Mouse (Mus musculus) forelimb bud, embryonic 11.5 days (tissue): ENCODE data around the gene Tmem88b.
"Not testable (repeated sequence)": the region's sequence is repeated elsewhere in the genome, so short reads cannot be mapped to it uniquely, and the experiment has no call there.

Source experiments
- DNase-seq: peaks from one replicate; pipeline ENCODE4 v3.0.0-alpha.2; 2012; ENCODE audit warnings: low read depth, low spot score

The Tmem88b gene

DNA sequence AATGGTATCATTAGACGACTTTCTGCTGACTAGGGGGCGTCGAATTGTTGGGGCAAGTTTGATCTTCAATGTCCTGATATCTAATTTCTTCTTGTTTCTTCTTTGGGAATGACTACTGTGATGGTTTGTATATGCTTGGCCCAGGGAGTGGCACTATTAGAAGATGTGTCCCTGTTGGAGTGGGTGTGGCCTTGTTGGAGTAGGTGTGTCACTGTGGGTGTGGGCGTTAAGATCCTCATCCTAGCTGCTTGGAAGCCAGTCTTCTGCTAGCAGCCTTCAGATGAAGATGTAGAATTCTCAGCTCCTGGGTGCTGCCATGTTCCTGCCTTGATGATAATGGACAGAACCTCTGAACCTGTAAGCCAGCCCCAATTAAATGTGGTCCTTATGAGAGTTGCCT lies 3.2 kb upstream of the Tmem88b start:
- DNase-seq, result not testable (repeated sequence)

DNA sequence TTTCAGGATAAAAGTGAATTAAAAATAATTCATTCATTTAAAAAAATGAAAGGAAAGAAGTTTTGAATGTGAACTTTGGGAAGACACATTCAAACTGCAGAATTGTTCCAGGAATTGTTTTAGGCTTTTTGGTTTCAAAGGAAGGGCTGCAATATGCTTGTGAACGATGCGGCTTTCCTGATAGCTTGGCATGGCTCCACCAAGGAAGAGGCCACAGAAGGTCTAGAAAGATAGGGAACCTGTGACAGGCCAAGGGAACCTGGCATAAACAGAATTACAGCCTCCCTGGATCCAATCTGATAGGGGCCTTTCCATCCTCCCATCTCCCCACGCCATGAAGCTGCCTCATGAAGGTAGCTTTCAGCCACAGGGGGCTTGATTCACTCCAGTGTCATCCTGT lies 2.6 kb upstream of the Tmem88b start:
- DNase-seq, result no peak

DNA sequence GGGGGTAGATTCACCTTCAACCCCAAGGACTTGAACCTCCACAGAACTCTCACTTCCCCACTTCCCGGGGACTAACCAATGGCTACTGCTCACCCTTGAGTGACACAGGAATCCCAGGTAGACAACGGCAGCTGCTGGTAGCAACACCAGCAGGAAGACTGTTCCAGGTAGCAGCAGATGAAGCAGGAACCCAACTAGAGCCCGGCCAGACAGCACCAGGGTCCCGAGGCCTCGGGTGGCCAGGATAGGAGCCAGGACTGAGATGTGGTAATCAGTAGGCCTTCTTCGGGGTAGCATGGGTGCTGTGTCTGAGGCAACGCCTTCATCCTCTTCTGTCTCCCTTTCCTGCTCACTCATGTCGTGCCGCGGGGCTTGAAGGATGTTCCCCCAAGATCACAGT lies 428 bp downstream of the Tmem88b start:
- no peak for DNase-seq

DNA sequence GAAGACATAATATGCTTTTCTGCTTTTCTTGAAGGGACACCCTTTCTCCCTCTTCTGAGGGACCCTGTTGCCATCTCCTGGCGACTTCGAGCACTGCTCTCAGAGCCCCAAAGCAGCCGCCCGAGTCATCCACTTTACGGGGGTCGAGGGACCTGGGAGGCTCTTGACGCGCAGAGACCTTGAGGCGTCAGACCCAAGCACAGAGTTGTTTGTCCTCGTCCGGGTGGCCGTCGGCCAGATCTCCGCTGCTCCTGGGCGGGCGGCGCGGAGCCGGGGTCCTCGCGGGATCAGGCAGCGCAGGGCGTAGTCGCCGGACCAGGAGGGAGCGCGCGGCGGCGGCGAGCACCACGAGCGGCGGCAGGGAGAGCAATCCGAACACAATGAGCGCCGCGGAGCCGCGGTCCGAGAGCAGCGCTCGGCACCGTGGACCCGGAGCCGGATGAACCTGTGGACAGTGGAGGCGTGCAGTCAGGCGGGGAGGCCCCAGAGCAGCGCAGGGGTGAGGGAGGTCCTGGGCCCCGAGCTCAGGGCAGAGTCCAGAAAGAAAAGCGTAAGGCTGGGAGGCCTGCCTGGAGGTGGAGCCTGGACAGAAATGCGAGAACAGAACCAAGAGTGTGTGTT lies 1.5 kb downstream of the Tmem88b start:
- peak; percentile 74 for DNase-seq

DNA sequence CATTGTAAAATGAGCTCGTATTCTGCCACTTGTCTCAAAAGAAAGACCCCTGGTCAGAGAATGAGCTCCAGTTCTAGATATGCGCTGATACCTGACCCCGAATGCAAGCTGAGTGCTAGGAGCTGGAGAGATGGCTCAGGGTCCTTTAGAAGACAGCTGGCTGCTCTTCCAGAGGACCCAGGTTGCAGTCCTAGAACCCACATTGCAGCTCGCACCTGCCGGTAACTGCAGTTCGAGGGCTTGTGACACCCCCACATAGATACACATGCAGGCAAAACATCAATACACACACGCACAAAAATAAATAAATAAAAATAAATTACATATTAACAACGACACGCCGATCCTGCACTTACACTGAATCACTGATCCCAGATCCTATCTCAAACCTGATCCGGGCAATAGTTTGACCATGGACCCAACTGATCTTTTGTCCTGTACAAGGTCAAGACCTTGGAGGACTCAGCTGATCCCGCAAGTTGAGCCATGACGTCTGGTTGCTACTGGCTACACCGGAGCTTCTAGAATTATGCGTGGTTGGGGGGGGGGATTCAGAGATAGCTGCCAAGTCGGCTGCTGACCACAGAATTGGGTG lies 2.1 kb downstream of the Tmem88b start:
- no peak for DNase-seq

DNA sequence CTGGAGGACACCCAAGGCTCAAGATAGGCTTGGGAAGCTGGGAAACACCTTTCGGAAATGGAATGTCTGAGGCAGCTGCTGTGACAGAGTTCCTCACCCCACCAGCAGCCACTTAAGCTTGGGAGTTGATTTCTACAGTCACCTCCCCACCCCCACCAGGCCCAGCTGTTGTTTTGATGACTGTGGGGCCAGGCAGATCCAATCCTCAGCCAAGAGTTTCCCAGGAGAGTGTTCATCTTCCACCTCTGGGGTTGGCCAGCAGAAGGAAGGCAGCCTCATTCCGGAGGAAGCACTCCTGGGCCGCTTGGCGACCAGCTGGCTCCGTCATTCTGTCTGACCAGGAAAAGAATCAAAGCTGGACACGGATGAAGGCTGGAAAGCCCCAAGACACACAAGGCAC lies 4.8 kb downstream of the Tmem88b start:
- peak; percentile 45 for DNase-seq

DNA sequence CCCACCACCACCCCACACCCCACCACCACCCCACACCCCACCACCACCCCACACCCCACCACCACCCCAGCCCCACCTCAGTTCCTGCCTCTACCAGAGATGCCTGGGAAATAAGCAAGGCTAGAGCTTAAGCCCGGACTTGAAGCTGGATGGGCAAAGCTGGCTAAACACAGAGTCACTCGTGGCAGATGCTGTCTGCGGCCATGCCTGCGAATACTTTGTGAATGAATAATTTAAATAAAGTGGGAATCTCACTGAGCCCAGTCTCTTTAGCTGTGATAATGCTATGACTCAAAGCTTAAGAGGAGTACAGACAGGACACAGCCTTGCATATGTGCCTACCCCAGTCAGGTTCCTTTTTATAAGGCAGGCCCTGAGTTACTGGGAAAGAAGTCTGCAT lies 6.2 kb downstream of the Tmem88b start:
- DNase-seq, result no peak

DNA sequence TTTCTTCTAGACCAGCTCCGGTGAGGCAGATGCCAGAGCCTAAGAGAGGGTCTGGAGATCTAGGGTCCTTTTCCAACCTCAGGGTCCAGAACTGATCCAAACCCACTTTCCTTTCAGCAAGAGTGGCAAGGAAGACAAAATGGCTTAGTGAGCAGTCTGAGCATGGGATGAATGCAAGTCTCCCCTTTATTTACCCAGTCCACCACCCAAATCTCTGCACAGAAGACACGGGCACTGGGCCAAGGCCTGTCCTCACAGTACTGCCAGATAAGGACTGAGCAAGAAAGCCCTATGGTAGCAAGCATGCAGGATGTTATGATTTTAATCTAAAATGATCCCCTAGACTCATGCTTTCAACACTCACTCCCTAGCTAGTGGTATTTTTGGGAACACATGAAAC lies 7.9 kb downstream of the Tmem88b start:
- no peak for DNase-seq

DNA sequence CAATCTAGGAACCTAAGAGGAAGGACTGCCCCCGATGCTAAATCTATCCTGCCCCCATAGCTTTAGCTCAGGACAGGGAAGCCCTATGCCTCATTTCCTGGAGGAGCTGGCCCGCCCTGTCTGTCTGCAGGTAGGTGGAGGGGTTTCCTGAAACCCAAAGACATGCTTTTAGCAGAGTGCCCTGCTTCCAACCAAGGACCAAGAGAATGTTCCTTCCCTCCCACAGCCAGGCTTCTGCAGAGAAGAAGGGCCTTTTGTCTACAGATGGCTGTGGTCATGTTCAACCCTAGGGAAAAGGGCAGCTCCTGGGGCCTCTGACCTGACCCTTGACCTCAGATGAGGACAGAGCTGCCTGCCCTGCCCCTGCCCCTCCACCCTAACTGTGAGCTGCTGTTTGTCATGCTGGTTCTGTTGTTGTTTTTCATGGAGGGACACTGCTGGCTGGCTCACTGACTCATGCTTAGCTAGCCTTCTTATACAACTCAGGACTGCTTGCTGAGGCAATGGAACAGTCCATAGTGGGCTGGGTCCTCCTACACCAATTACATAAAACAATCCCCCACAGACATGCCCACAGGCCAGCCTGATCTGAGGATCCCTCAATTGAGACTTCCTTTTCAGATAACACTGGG lies 8.9 kb downstream of the Tmem88b start:
- DNase-seq, result no peak

DNA sequence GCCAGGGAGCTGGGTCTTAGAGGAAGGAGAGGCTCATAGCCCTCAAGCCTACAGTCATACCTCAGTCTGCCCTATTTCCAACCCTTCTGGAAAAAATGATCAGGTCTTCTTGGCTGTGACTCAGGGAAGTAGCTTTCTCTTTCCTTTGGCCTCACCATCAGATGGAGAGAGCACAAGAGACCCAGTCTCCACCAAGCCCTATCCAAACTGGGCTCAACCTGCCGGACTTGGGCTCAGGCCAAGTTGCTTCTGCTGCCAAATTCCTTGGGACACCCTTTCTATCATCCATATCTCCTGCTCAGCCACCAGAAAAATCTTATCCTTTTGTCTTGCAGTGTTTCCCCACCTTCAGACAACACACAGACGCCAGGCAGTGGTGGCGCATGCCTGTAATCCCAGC lies 9.8 kb downstream of the Tmem88b start:
- DNase-seq, result no peak

DNA sequence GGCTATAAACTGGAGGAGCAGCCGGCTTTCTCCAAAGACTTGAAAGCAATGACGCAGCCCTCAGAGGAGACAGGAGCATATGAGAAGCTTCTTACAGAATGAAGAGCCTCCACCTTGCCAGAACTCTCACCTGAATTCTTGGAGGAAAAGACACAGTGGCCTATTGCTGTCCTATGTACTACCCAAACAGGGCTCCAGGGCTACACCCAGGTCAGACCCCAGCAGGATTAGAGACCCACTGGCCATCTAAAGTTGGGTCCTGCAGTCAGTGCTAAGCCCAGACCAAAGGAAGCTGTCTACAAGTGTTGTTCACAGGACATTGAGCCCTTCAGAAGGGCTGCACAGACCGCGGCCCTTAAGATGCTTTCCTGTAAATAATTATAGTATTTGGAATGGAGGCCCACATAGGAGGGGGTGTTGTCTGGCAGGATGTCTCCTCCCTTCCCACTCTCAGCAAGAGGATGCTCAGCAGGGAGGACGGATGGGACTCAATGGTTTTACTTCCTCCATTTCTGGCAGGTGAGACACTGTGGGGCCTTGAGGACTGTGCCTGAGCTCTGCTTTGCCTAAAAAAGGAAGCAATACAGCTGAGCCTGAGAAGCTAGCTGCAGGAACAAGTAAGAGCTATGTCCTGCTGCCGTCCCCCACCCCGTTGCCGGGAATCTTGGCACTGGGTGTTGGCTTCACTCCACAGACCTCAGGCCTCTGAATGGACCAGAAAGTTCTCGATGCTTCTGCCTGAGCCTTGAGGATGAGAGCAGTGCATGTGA lies 10.5 kb downstream of the Tmem88b start:
- DNase-seq, result no peak

DNA sequence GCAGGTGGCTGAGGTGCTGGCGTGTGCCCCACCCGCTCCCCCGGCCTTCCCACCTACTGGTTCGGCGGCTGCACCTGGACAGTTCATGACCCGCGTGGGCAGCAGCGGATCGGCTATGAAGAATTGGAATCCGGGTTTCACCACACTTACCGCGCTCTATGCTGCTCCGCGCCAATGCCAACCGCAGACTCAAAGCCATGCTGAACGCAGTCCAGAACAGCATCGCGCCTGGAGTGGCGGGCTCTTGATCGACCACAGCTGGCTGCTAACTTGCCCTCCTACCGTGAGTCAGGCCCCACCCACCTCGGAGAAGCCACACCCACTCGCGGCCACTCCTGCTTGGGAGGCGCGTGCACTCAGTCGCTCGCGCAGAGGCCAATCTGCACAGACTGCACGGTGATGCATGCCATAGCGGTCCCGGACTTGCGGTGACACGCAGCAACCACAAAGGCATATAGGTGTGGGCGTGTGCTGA lies 11.4 kb downstream of the Tmem88b start, which contains the start of gene Vwa1:
Gene Vwa1 (minus strand): TSS at position 419 of the 475 bp plus-strand sequence.
- peak; percentile 85 for DNase-seq

DNA sequence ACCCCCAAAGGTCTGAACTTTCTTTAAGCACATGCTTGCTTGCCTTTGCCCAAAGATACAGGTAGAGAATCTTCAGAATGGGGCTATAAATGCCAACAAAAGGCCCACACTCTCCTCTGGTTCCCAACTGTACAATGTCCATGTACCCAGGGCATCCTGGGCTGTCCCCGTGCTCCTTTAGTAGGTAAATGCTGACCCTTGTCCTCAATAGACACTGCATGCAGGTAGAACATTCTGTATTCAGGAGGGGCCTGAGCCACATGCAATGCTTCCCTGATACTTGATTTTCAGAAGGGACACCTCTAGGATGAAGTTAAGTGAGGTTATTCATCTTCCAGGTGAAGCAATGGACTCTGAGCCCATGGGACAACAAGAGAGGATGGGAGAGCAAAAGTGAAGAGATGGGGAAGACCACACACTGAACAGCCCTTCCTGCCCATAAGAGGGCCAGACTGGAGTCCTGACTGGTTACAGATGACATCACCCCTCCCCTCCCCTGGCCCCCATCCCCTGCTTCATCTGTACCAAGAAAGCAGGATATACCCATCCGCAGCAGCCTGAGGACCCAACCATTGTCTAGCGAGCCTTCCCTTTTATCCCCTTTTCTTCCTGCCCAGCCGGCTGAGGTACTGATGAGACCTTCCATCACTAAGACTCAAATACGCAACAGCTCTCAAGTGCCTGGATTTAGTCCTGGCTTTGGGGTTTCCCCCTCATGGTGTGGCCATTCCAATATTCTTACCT lies 12.2 kb downstream of the Tmem88b start:
- no peak for DNase-seq

DNA sequence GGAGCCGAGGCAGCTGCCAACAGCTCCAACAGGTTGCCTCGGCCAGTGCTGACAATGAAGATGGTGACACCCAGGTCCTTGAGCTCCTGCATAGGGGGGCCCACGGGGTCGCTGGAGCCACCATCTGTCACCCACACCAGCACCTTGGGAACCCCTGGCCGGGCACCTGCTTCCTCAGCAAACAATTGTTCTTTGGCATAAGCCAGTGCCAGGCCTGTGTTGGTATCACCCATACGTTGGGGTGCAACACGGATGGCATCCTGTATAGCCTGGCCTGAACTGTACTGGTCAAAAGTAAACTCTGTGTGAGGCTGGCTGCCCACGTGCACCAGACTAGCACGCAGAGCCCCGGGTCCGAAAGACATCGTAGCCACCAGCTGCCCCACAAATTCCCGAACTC lies 12.9 kb downstream of the Tmem88b start:
- DNase-seq, result no peak

DNA sequence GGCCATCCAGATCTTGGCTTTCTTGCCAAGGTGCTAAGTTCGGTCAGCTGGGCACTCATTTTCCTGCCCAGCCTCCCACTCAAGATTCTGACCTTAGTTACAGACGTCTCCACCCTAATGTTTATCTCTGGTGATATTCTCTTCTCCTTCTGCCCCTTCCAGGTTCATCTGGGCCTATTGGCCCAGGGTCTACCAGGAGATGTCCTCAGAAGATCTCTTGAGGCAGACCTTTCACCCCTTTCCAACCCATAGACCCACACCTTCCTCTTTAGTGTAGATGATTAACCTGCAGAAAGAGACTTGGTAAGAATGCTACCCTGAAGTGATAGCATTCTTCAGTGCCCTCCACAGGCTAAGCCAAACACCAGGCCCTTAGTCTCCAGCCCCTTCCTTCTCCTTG lies 14.0 kb downstream of the Tmem88b start:
- DNase-seq, result no peak

DNA sequence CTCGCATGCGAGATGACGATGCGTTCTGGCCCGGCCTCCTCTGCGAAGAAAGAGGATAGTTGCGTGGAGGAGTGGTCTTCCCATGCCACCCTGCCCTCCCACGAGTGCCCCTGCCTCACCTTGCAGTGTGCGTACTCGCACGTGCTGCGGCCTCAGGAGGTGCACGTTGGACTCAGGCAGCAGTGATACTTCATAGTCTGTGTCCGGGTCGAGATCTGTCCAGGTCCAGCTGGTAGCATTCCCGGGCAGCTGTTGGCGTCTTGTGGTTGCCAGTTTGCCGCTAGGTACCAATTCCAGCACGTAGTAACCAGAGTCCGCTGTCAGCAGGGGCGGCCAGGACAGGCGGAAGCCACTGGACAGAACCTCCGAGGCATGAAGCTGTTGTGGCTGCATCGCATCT lies 15.0 kb downstream of the Tmem88b start:
- no peak for DNase-seq

DNA sequence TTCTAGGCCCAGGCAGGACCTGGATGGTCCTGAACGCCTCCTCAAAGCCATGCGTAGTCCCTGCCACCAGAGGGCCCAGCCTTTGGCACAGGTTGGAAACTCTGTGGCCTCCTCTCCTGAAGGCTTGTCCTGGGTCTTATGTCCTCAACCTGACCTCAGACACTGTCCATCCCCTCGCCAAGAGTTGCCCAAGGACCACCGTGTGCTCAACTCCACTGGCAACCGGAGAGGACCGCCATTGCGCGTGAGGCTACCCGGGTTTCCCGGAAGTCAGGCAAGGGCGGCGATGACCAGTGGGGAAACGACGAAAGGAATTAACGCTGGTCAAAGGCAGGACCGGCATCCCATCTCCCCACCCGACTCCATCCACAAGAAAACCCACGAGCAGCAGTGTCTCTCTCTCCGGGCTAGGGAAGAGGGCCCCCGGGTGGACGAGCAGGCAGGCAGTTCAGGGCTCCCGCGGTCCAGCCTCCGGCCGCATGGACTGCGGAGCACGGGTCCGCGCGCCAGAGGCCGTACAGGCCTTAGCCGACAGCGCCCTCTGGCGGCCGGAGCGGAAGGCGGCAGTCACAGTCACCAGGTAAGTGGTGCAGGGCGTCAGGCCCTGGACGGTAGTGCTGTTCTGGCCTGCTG lies 15.7 kb downstream of the Tmem88b start:
- peak; percentile 88 for DNase-seq

DNA sequence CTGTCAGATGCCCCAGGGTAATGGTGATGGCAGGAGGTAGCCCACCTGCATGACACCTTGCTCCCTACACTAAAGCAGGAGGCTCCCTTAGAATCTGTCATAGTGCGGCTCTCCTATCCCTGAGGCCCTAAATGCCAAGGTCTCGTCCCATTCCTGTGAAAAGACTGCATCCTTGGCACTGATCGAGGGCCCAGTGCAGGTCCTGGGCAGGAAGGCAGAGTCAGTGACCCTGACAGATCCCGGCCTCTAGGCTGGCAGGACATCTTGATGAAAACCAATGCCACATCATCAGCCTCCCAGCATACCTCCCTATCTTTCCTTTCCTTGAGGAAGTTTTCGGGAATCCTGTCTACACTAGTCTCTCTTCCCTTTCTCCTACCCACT lies 16.2 kb downstream of the Tmem88b start:
- no peak for DNase-seq

DNA sequence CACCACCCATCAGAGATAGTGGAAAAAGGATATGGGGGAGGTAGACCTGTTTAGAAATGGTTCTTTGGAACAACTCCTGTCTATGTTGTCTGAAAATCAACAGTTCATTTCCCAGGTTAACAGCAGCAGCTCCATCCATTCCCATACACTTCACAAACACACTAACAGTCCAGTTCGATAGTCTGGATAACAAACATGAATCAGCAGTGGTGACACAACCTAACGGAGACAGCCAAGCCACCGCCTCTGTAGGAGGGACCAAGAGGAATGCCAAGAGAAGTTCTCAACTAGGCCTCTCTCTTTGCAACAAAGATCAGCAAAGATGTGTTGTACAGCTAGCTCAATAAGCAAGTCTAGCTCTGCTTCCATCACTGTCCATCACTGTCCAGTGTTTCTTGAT lies 23.3 kb downstream of the Tmem88b start:
- DNase-seq, result no peak

DNA sequence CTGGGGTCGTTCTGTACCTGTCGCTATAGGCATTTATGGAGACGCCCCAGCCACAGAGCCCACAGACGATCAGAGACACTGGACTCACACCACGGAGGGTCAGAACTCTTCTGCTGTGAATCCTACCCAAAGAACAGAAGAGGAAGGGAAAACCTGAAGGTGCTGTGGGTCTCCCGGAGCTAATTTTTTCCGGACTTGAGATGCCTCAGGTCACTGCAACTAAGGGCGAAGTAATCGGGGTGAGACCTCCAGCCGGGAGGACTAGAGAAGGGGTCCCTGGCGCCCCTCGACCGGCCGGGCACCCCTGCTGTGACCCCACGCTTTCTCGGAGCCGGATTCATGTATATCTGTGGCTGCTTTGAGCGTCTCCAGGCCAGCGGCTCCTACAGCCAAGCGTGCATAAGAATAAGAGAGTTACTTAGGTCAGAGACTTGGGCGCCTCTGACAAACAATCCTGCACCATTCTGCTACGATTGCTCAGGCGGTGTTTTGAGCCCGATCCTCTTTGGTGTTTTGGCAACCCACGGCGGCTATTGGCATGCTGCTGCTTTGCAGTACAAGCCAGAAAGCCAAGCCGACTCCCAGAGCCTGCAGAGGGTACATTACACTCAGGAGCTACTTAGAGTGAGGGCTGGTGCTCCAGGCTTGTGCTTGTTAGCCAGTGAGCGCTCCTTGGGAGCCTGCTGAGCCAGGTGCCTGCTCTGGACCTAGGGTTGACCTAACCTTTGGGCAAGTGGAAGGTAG lies 24.1 kb downstream of the Tmem88b start:
- DNase-seq, result no peak
